Mouse (Mus musculus) forebrain, embryonic 15.5 days (tissue): ENCODE data around the gene Zc3hav1l. TPM values are rescaled to one million over a fixed set of nuclear protein-coding genes. Genes with fewer than 3 reads are reported as not detected.
A peak's percentile ranks its signal among the peaks of the same experiment; 100 is the strongest.

Experiments
- ATAC-seq: fragments of 200-750 bp; cut with Nextera tagmentation; replicated peaks from 2 replicates; pipeline ENCODE4 v1.8.0; 2017; ENCODE audit warnings: mild to moderate bottlenecking, moderate TSS enrichment, moderate library complexity
- H3K27ac ChIP-seq: fragments of 300-500 bp; sonication (generic); replicated peaks from 2 replicates; pipeline ENCODE4 v1.5.1; 2015; ENCODE audit warnings: mild to moderate bottlenecking, inconsistent platforms
- H3K27me3 ChIP-seq: fragments of 300-500 bp; sonication (generic); 2 replicates; pipeline ENCODE4 v1.6.1; 2015; ENCODE audit warnings: inconsistent platforms
- H3K36me3 ChIP-seq: fragments of 300-500 bp; sonication (generic); 2 replicates; pipeline ENCODE4 v1.6.1; 2015; ENCODE audit warnings: mild to moderate bottlenecking, inconsistent platforms
- H3K4me1 ChIP-seq: fragments of 300-500 bp; sonication (generic); 2 replicates; pipeline ENCODE4 v1.6.1; 2015; ENCODE audit warnings: inconsistent platforms
- H3K4me2 ChIP-seq: fragments of 300-500 bp; sonication (generic); replicated peaks from 2 replicates; pipeline ENCODE4 v1.6.1; 2015; ENCODE audit warnings: mild to moderate bottlenecking, inconsistent platforms
- H3K4me3 ChIP-seq: fragments of 300-500 bp; sonication (generic); 2 replicates; pipeline ENCODE4 v1.5.1; 2015; ENCODE audit warnings: mild to moderate bottlenecking, inconsistent platforms
- H3K9ac ChIP-seq: fragments of 300-500 bp; sonication (generic); replicated peaks from 2 replicates; pipeline ENCODE4 v1.6.1; 2015; ENCODE audit warnings: mild to moderate bottlenecking, inconsistent platforms
- H3K9me3 ChIP-seq: fragments of 300-500 bp; sonication (generic); 2 replicates; pipeline ENCODE4 v1.6.1; 2016; ENCODE audit warnings: inconsistent platforms
- WGBS: fragments of 180-500 bp; shearing (Covaris S2); methylation state at CpG from one replicate; pipeline ENCODE4 v1.1.7; 2015; ENCODE audit warnings: mixed read lengths; 5-methylcytosine and 5-hydroxymethylcytosine counted together
- polyA plus RNA-seq: library from polyadenylated mRNA; unstranded; fragments of >200 nt; fragmentation: Nextera tagmentation; extraction: Ambion mirVana; gene quantifications from 2 replicates; pipeline ENCODE4 v1.2.1, GENCODE M21; 2015

The Zc3hav1l gene
- polyA plus RNA-seq, 1 experiment from 2014 or later: 6.8 TPM

DNA sequence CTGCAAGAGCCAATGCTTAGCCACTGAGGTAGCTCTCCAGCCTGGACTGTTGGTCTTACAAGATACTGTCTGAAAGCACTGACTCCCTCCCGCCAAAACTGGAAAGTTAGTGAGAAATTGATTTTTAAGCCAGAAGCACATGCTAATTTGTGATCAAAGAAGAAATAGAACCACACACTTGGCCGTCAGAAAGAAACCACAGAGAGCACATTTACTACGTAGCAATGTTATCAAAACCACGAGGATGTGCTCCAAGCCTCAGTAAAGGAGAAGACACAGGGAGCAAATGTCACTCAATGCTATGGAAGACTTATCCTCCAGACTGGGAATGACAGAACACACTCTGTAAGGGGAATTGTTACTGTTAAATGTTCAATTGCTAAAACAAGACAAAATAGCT, 57.6 kb downstream of the Zc3hav1l start:
- H3K4me1 ChIP-seq: peaks cover 32% of the 10 kb centered on the region
- no peaks in the 10 kb centered on the region for H3K27me3 ChIP-seq
- no peaks in the 10 kb centered on the region for H3K9me3 ChIP-seq
- H3K4me3 ChIP-seq: no peak overlapping the region
- H3K9ac ChIP-seq: no peak overlapping the region
- H3K27ac ChIP-seq: no peak overlapping the region
- ATAC-seq: no peak
- H3K36me3 ChIP-seq: no peaks in the 10 kb centered on the region
- WGBS: 87% methylated on average over 4 of the region's 4 CpGs
- no peak overlapping the region for H3K4me2 ChIP-seq

DNA sequence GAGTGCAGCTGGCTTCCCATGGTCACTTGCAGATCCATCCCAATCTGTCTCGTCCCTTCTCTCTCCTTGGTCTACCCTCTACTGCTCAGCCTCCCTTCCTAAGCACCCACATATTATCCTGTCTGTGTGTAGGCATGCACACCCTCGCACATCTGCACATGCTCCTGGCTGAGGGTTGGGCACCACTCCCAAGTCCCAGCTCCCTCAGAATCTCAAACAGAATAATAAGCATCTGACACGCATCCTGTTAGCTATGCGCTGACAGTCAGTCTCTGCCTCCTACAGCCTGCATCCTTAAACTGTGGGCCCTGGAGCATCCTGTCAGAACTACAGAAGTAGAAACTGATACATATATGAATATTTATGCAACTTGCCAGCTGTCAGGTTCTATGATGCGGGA, 58.4 kb downstream of the Zc3hav1l start:
- Histone ChIP-seq H3K4me3 (no peak overlapping the region), H3K9ac (no peak overlapping the region), H3K27ac (no peak overlapping the region), H3K4me1 (peaks cover 32% of the 10 kb centered on the region), H3K4me2 (no peak overlapping the region), H3K36me3 (no peaks in the 10 kb centered on the region), H3K27me3 (no peaks in the 10 kb centered on the region), H3K9me3 (no peaks in the 10 kb centered on the region)
- peak; percentile 66 for ATAC-seq
- 62% methylated on average over 5 of the region's 5 CpGs for WGBS

DNA sequence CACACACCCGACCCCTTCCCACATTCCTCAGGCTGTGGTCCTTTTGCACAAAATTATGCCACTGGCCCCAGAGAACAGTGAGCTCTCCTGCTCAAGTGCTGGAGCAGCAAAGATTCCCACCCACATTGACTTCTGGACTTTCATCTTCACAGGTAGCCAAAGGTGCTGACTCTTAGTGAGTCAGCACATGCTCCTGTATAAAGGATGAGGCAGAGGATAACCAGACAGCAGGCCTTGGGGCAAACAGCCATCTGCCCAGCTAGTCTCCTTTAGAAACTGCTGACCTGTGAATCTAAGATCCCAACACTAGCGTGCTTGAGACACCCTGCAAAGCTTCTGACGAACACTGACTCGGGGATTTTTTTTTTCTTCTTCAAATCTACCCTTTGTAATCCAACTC, 60.7 kb downstream of the Zc3hav1l start:
- no peak overlapping the region for H3K4me3 ChIP-seq
- H3K27ac ChIP-seq: no peak overlapping the region
- WGBS: 73% methylated on average over 4 of the region's 4 CpGs
- H3K27me3 ChIP-seq: no peaks in the 10 kb centered on the region
- no peaks in the 10 kb centered on the region for H3K9me3 ChIP-seq
- no peak overlapping the region for H3K4me2 ChIP-seq
- peaks cover 24% of the 10 kb centered on the region for H3K4me1 ChIP-seq
- ATAC-seq: no peak
- H3K36me3 ChIP-seq: no peaks in the 10 kb centered on the region
- H3K9ac ChIP-seq: no peak overlapping the region

Other genes with a start within 250 kb of the Zc3hav1l start
- not detected in 2 replicates for gene Tmem213, start 190.0 kb downstream of the Zc3hav1l start, polyA plus RNA-seq
- gene Atp6v0a4, start 174.7 kb downstream of the Zc3hav1l start, polyA plus RNA-seq: 0.19 and 0.38 TPM in 2 replicates
- 17.6 and 18.4 TPM in 2 replicates for gene D630045J12Rik, start 45.2 kb downstream of the Zc3hav1l start, polyA plus RNA-seq
- gene Zc3hav1, start 55.3 kb upstream of the Zc3hav1l start, polyA plus RNA-seq: 0.61 and 0.89 TPM in 2 replicates
- gene Ttc26, start 82.2 kb upstream of the Zc3hav1l start, polyA plus RNA-seq: 7.7 and 8.9 TPM in 2 replicates
- gene Ubn2, start 134.7 kb upstream of the Zc3hav1l start, polyA plus RNA-seq: 19.1 and 20.8 TPM in 2 replicates
- gene Fmc1, start 234.2 kb upstream of the Zc3hav1l start, polyA plus RNA-seq: 152 and 161 TPM in 2 replicates